Mouse (Mus musculus) heart, adult 8-10 months (tissue): Measurements from ENCODE around the gene Prdx6b. TPM values are rescaled to one million over a fixed set of nuclear protein-coding genes. Genes with fewer than 3 reads are reported as not detected.

Source experiments
- DNase-seq: peaks from one replicate; pipeline ENCODE4 v3.0.0; 2022; ENCODE audit warnings: low spot score
- total RNA-seq, 4 experiments: library from RNA; stranded (reverse); gene quantifications; 2 replicates each; pipeline ENCODE4 v1.2.4; 2022

The Prdx6b gene
- total RNA-seq, 4 experiments from 2014 or later: not detected

DNA sequence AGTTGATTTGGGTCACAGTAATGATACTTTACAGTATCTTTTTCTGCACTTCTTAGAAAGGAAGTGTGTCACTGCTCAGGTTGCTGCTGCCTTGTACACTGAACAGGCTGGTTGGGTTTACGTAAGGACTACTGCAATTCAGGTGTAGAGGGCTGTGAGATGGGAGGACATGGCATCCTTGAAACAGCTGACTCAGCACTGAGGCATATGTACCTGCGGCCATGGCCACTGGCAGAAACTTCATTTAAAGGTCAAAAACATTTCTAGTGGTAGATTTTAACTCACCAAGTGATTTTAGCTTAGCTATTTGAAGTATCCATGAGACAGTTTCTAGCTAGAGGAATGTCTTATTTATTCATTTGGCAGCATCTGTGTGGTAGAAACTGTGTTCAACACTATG, 33.5 kb downstream of the Prdx6b start:
- no peak for DNase-seq

DNA sequence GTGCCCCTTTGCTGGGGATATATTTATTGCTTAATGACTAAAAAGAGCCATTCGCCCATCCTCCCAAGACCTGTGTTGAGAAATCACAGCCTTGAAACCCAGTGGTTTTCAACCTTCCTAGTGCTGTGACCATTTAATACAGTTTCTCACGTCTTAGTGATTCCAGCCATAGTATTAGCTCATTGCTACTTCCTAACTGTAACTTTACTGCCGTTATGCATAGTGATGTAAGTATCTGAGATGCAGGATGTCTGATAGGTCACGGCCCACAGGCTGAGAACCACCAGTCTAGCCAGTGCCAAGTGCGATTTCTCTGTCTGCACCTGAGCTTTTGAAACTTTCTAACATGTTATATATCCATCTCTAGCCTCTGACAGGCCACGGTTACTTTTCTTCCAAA, 35.0 kb downstream of the Prdx6b start:
- no peak for DNase-seq

DNA sequence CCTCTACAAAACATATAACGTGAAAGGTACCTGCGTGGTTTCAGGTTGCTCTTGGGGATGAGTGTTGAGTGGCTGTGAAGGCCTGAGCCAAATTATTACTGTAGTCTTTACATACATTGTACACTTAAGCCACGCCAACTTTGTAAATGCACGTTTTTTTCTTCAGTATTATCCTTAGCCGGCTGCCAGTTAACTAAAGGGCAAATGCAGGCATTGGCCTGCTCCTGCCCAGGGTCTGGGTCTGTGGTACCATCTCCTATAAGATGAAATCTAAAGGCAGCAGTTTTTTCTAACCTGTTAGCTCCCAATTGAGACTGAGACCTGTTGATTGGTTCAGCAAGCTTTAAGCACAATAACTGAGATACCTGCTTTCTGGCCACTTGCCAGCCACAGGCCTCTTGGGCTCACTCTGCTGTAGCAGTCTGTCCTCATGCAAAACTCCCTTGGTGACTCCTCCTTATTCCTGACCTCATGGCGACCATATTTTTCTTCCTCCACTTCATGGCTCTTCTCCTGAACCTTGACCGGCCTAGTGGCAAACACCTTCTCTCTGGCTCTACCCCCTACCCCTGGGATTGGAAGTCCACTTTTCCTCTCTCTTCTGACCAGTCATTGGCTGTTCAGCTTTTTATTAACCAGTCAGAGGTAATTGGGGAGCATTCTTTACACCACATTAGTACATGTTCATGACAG, 36.8 kb downstream of the Prdx6b start:
- DNase-seq: no peak

DNA sequence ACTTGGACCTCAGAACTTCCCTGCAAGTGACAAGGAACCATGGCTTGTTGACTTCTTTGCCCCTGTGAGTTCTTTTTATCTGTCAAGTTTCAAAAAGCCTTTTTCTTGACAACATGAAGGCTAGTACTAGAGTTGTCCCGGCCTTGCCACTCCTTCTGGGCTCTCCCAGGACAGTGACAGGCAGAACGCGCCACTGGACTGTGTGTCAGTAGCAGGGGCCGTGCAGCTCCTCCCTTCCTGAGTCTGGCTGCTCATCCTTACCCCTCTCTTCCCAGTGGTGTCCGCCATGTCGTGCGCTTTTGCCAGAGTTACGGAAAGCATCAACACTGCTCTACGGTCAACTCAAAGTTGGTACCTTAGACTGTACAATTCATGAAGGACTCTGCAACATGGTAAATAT, 48.3 kb downstream of the Prdx6b start:
- no peak for DNase-seq

Other genes starting within 250 kb of the Prdx6b start
- 1 to 10 TPM; 6.0 to 7.9 (median 6.5) TPM for gene Pde1a, start 163.0 kb upstream of the Prdx6b start, total RNA-seq
- gene Dnajc10, start 23.0 kb downstream of the Prdx6b start, total RNA-seq: 10 to 100 TPM; 33.5 to 36.3 (median 35.4) TPM
- gene Frzb, start 155.2 kb downstream of the Prdx6b start, total RNA-seq: 1 to 10 TPM; 3.1 to 7.0 (median 4.3) TPM